10 mouse cellular contexts compared by ENCODE assay signal in genomic region chr4:118547424-118548129, GRCm38 (mm10). TPM values are rescaled to one million over a fixed set of nuclear protein-coding genes. Genes with fewer than 3 reads are reported as not detected.
DNase-seq lines count a peak whose midpoint lies in the region; TF ChIP-seq lines count a peak whose summit lies in the region.
"Not testable (repeated sequence)": the region's sequence is repeated elsewhere in the genome, so short reads cannot be mapped to it uniquely, and the experiment has no call there.
"Had no signal": no experiment of that assay in that cellular context is flagged by ENCODE, and none has a peak within 500 bp of the region (broad histone marks: within the 10 kb centered on the region; RNA-seq: fewer than 3 reads in every experiment).

No protein-coding gene starts in this region.

- TF ChIP-seq POLR2A in cerebellum, adult 2 months (IDR thresholded peaks at IDR 0.05; ENCODE audit: borderline replicate concordance, insufficient read depth, low read length) = not testable (repeated sequence)

- not testable (repeated sequence) for H3K27me3 ChIP-seq in cerebellum, adult 2 months (ENCODE audit: control insufficient read depth, insufficient read depth, low read length)

- H3K27ac ChIP-seq in cerebellum, adult 2 months (ENCODE audit: insufficient read depth, low read length); gastrocnemius, adult 2 months: not testable (repeated sequence)

- 91% methylated on average over 23 of the region's 23 CpGs for WGBS in cerebellum, adult 2 months

- DNase-seq in B cell, adult 2 months = peak; percentile 45 to 57
- DNase-seq in cerebellum, adult 2 months = peak; percentile 50 to 62
- DNase-seq in gastrocnemius, adult 2 months = peak; percentile 72
- peak; percentile 66 to 70 for DNase-seq in heart, postnatal 36 days
- peak; percentile 42 to 52 for DNase-seq in layer of hippocampus, postnatal 14 days (ENCODE audit: low spot score in 2 of 2)
- DNase-seq in lung, postnatal 10 days = peak; percentile 80
- peak; percentile 72 to 74 for DNase-seq in right cerebral cortex, postnatal 10 days (ENCODE audit: low spot score in 2 of 2)
- peak; percentile 57 for DNase-seq in thymus, postnatal 25 days

- intact Hi-C loops in gastrocnemius, adult 2 months (cut with DNase I); heart, postnatal 36 days (cut with DNase I): not testable (repeated sequence)

- not testable (repeated sequence) for TF ChIP-seq CTCF in cerebellum, adult 2 months (IDR thresholded peaks at IDR 0.05; ENCODE audit: borderline replicate concordance, insufficient read depth, low read depth, low read length); gastrocnemius, adult 2 months (IDR thresholded peaks at IDR 0.05)

- H3K4me1 ChIP-seq in cerebellum, adult 2 months (ENCODE audit: control insufficient read depth, insufficient read depth, low read length) = not testable (repeated sequence)

- H3K4me3 ChIP-seq in cerebellum, adult 2 months (replicated peaks; ENCODE audit: insufficient read depth, low read depth, low read length); gastrocnemius, adult 2 months: not testable (repeated sequence)

RNA-seq across cellular contexts. Expression of gene Tmem125, which starts 3.7 kb away (rescaled TPM):
- polyA plus RNA-seq in cerebellum, adult 2 months (2012; rRNA removed) = 43.5 and 60.1 TPM in 2 replicates
- not detected for total RNA-seq in gastrocnemius, adult 2 months (2021)
- under 1 TPM in 1 of 2 experiments, not detected in 1; 0.33 TPM for total RNA-seq in heart, postnatal 36 days (2021)
- total RNA-seq in layer of hippocampus, postnatal 14 days (2021) = 1 to 10 TPM; 8.5 to 9.1 TPM
- polyA plus RNA-seq: forebrain, embryonic 16.5 days; midbrain, embryonic 14.5 days had no signal

RNA-seq across cellular contexts. Expression of gene 2610528J11Rik, which starts 20.8 kb away (rescaled TPM):
- polyA plus RNA-seq in cerebellum, adult 2 months (2012; rRNA removed) = not detected in 2 replicates
- not detected for total RNA-seq in gastrocnemius, adult 2 months (2021)
- total RNA-seq in heart, postnatal 36 days (2021) = not detected
- not detected for total RNA-seq in layer of hippocampus, postnatal 14 days (2021)
- polyA plus RNA-seq: forebrain, embryonic 16.5 days; midbrain, embryonic 14.5 days had no signal

RNA-seq across cellular contexts. Expression of gene Tie1, which starts 57.7 kb away (rescaled TPM):
- 10.7 and 12.8 TPM in 2 replicates for polyA plus RNA-seq in cerebellum, adult 2 months (2012; rRNA removed)
- 10 to 100 TPM; 12.6 to 18.5 TPM for total RNA-seq in gastrocnemius, adult 2 months (2021)
- total RNA-seq in heart, postnatal 36 days (2021) = 10 to 100 TPM; 66.5 to 81.4 TPM
- 10 to 100 TPM; 10.9 to 13.3 TPM for total RNA-seq in layer of hippocampus, postnatal 14 days (2021)

Comparison
In these comparisons a context has a peak if more than half of its experiments do, and no peak if none do; other contexts are left out.
1. RNA of gene Tmem125, which starts 3.7 kb away (total RNA-seq): 8.5 to 9.1 TPM in layer of hippocampus, postnatal 14 days; 0.33 TPM in heart, postnatal 36 days and not detected in gastrocnemius, adult 2 months; every median in the first group is over 4 times any median in the second.
2. Peak in every context shown above with its lines, with median percentiles within 50 percentile points of each other: DNase-seq.